Mouse (Mus musculus): ENCODE data around the gene Olfr12. TPM values are rescaled to one million over a fixed set of nuclear protein-coding genes. Genes with fewer than 3 reads are reported as not detected.

Olfr12 gene
- not detected in 2 replicates for polyA plus RNA-seq (2016; fragmentation: Nextera tagmentation; extraction: Ambion mirVana)

GRCm38 (mm10) chr1:92617488-92617887 lies at the start of gene Olfr12:
TSS of gene Olfr12 (plus strand) at chr1:92617788.
- no peaks in the 10 kb centered on the region for H3K36me3 ChIP-seq
- peaks cover 3% of the 10 kb centered on the region; the same call in 1 of the 2 replicates for H3K4me1 ChIP-seq
- 65% methylated on average over 2 of the region's 2 CpGs for WGBS
- H3K4me2 ChIP-seq (replicated peaks): no peak within 1 kb of the TSS
- H3K9ac ChIP-seq: no peak within 1 kb of the TSS
- H3K27ac ChIP-seq: no peak within 1 kb of the TSS
- no peaks in the 10 kb centered on the region for H3K9me3 ChIP-seq (replicated peaks)
- H3K27me3 ChIP-seq: 0 out of 2 replicates have a peak, but pooled peaks cover under 1% of the 10 kb centered on the region
- H3K4me3 ChIP-seq: no peak within 1 kb of the TSS
- ATAC-seq (ENCODE audit: low FRiP score): no peak

- no peaks in the 10 kb centered on the region for H3K4me1 ChIP-seq
- H3K9me3 ChIP-seq (replicated peaks): no peaks in the 10 kb centered on the region
- no peaks in the 10 kb centered on the region for H3K27me3 ChIP-seq
- no peak within 1 kb of the TSS for H3K4me2 ChIP-seq (replicated peaks)
- H3K4me3 ChIP-seq: no peak within 1 kb of the TSS
- no peak within 1 kb of the TSS for H3K9ac ChIP-seq
- H3K27ac ChIP-seq: no peak within 1 kb of the TSS
- WGBS: 78% methylated on average over 3 of the region's 3 CpGs
- no peaks in the 10 kb centered on the region for H3K36me3 ChIP-seq
- ATAC-seq (ENCODE audit: low FRiP score): no peak
Observed at GRCm38 (mm10) chr1:92571022-92571421, 46.6 kb upstream of the Olfr12 start, which contains the start of gene Olfr1413. TSS of gene Olfr1413 (plus strand) at chr1:92571322.

- no peak within 1 kb of the TSS for H3K27ac ChIP-seq
- no peak for ATAC-seq (ENCODE audit: low FRiP score)
- no peaks in the 10 kb centered on the region for H3K27me3 ChIP-seq
- no peaks in the 10 kb centered on the region for H3K9me3 ChIP-seq (replicated peaks)
- no peaks in the 10 kb centered on the region for H3K4me1 ChIP-seq
- no peak within 1 kb of the TSS for H3K9ac ChIP-seq
- no peaks in the 10 kb centered on the region for H3K36me3 ChIP-seq
- H3K4me3 ChIP-seq: no peak within 1 kb of the TSS
- WGBS: 88% methylated on average over 2 of the region's 2 CpGs
- H3K4me2 ChIP-seq (replicated peaks): no peak within 1 kb of the TSS
Observed at GRCm38 (mm10) chr1:92585479-92585878, 32.1 kb upstream of the Olfr12 start, which contains the start of gene Olfr1412. TSS of gene Olfr1412 (plus strand) at chr1:92585779.

- Histone ChIP-seq H3K27me3 (no peaks in the 10 kb centered on the region), H3K9ac (no peak within 1 kb of the TSS), H3K4me2 (replicated peaks) (no peak within 1 kb of the TSS), H3K4me3 (no peak within 1 kb of the TSS), H3K9me3 (replicated peaks) (no peaks in the 10 kb centered on the region), H3K36me3 (no peaks in the 10 kb centered on the region), H3K4me1 (no peaks in the 10 kb centered on the region), H3K27ac (no peak within 1 kb of the TSS)
- no peak for ATAC-seq (ENCODE audit: low FRiP score)
Observed at GRCm38 (mm10) chr1:92594111-92594510, 23.5 kb upstream of the Olfr12 start, which contains the start of gene Olfr1411. TSS of gene Olfr1411 (plus strand) at chr1:92594411.

- H3K4me2 ChIP-seq (replicated peaks): no peak overlapping the region
- H3K9ac ChIP-seq: no peak overlapping the region
- 92% methylated on average over 3 of the region's 3 CpGs for WGBS
- no peak for ATAC-seq (ENCODE audit: low FRiP score)
- no peaks in the 10 kb centered on the region for H3K36me3 ChIP-seq
- no peak overlapping the region for H3K4me3 ChIP-seq
- H3K27ac ChIP-seq: no peak overlapping the region
- H3K4me1 ChIP-seq: no peaks in the 10 kb centered on the region
- H3K27me3 ChIP-seq: no peaks in the 10 kb centered on the region
- H3K9me3 ChIP-seq (replicated peaks): no peaks in the 10 kb centered on the region
Observed at GRCm38 (mm10) chr1:92596019-92596418, 21.6 kb upstream of the Olfr12 start.

- Histone ChIP-seq H3K4me2 (replicated peaks) (no peak within 1 kb of the TSS), H3K4me1 (no peaks in the 10 kb centered on the region), H3K27me3 (no peaks in the 10 kb centered on the region), H3K27ac (no peak within 1 kb of the TSS), H3K36me3 (no peaks in the 10 kb centered on the region), H3K9me3 (replicated peaks) (no peaks in the 10 kb centered on the region), H3K4me3 (no peak within 1 kb of the TSS), H3K9ac (no peak within 1 kb of the TSS)
- 93% methylated on average over 1 of the region's 1 CpGs for WGBS
- no peak for ATAC-seq (ENCODE audit: low FRiP score)
Observed at GRCm38 (mm10) chr1:92605482-92605881, 12.1 kb upstream of the Olfr12 start, which contains the start of gene Olfr1410. TSS of gene Olfr1410 (plus strand) at chr1:92605782.

- no peak for ATAC-seq (ENCODE audit: low FRiP score)
- 76% methylated on average over 4 of the region's 4 CpGs for WGBS
- no peak overlapping the region for H3K4me3 ChIP-seq
- H3K27ac ChIP-seq: no peak overlapping the region
- H3K4me2 ChIP-seq (replicated peaks): no peak overlapping the region
- H3K27me3 ChIP-seq: peaks cover 10% of the 10 kb centered on the region
- H3K9ac ChIP-seq: no peak overlapping the region
- no peaks in the 10 kb centered on the region for H3K9me3 ChIP-seq (replicated peaks)
- no peaks in the 10 kb centered on the region for H3K4me1 ChIP-seq
- H3K36me3 ChIP-seq: no peaks in the 10 kb centered on the region
Observed at GRCm38 (mm10) chr1:92607711-92608110, 9.9 kb upstream of the Olfr12 start.

- WGBS: 9% methylated on average over 5 of the region's 5 CpGs
Observed at GRCm38 (mm10) chr1:92611008-92611407, 6.6 kb upstream of the Olfr12 start.

GRCm38 (mm10) chr1:92613175-92613574 lies 4.4 kb upstream of the Olfr12 start:
- ATAC-seq (ENCODE audit: low FRiP score): peak; percentile 60; the same call in 1 of the 2 replicates
- Histone ChIP-seq H3K4me2 (replicated peaks) (no peak overlapping the region), H3K4me3 (no peak overlapping the region), H3K4me1 (peaks cover 3% of the 10 kb centered on the region; the same call in 1 of the 2 replicates), H3K36me3 (no peaks in the 10 kb centered on the region), H3K27me3 (peaks cover 10% of the 10 kb centered on the region), H3K9me3 (replicated peaks) (no peaks in the 10 kb centered on the region), H3K9ac (no peak overlapping the region), H3K27ac (no peak overlapping the region)
- WGBS: 37% methylated on average over 4 of the region's 4 CpGs

More at GRCm38 (mm10) chr1:92611008-92611407, 6.6 kb upstream of the Olfr12 start:
- ATAC-seq (ENCODE audit: low FRiP score): no peak
- Histone ChIP-seq H3K9me3 (replicated peaks) (no peaks in the 10 kb centered on the region), H3K36me3 (no peaks in the 10 kb centered on the region), H3K4me1 (peaks cover 3% of the 10 kb centered on the region; the same call in 1 of the 2 replicates), H3K27ac (no peak overlapping the region), H3K4me3 (no peak overlapping the region), H3K9ac (no peak overlapping the region), H3K27me3 (peaks cover 10% of the 10 kb centered on the region), H3K4me2 (replicated peaks) (no peak overlapping the region)

- Histone ChIP-seq H3K27me3 (peaks cover 10% of the 10 kb centered on the region), H3K36me3 (no peaks in the 10 kb centered on the region), H3K27ac (no peak overlapping the region), H3K9ac (no peak overlapping the region), H3K4me2 (replicated peaks) (no peak overlapping the region), H3K9me3 (replicated peaks) (no peaks in the 10 kb centered on the region), H3K4me3 (no peak overlapping the region), H3K4me1 (peaks cover 3% of the 10 kb centered on the region; the same call in 1 of the 2 replicates)
- no peak for ATAC-seq (ENCODE audit: low FRiP score)
- WGBS: 13% methylated on average over 1 of the region's 1 CpGs
Observed at GRCm38 (mm10) chr1:92614516-92614915, 3.1 kb upstream of the Olfr12 start.

- Histone ChIP-seq H3K27ac (no peak overlapping the region), H3K4me3 (no peak overlapping the region), H3K4me2 (replicated peaks) (no peak overlapping the region), H3K9ac (no peak overlapping the region), H3K27me3 (peaks cover 10% of the 10 kb centered on the region), H3K9me3 (replicated peaks) (no peaks in the 10 kb centered on the region), H3K4me1 (peaks cover 3% of the 10 kb centered on the region; the same call in 1 of the 2 replicates), H3K36me3 (no peaks in the 10 kb centered on the region)
- ATAC-seq (ENCODE audit: low FRiP score): no peak
- 86% methylated on average over 1 of the region's 1 CpGs for WGBS
Observed at GRCm38 (mm10) chr1:92616046-92616445, 1.5 kb upstream of the Olfr12 start.

GRCm38 (mm10) chr1:92618360-92618759 lies 772 bp downstream of the Olfr12 start:
- Histone ChIP-seq H3K9ac (no peak overlapping the region), H3K4me1 (peaks cover 2% of the 10 kb centered on the region; the same call in 1 of the 2 replicates), H3K4me3 (no peak overlapping the region), H3K27ac (no peak overlapping the region), H3K36me3 (no peaks in the 10 kb centered on the region), H3K27me3 (no peaks in the 10 kb centered on the region), H3K4me2 (replicated peaks) (no peak overlapping the region), H3K9me3 (replicated peaks) (no peaks in the 10 kb centered on the region)
- 80% methylated on average over 4 of the region's 4 CpGs for WGBS
- ATAC-seq (ENCODE audit: low FRiP score): no peak

GRCm38 (mm10) chr1:92628227-92628626 lies 10.6 kb downstream of the Olfr12 start:
- Histone ChIP-seq H3K4me1 (no peaks in the 10 kb centered on the region), H3K4me2 (replicated peaks) (no peak overlapping the region), H3K9me3 (replicated peaks) (no peaks in the 10 kb centered on the region), H3K4me3 (no peak overlapping the region), H3K9ac (no peak overlapping the region), H3K27ac (no peak overlapping the region), H3K27me3 (no peaks in the 10 kb centered on the region; the same call in 1 of the 2 replicates), H3K36me3 (no peaks in the 10 kb centered on the region)
- ATAC-seq (ENCODE audit: low FRiP score): no peak
- 81% methylated on average over 4 of the region's 4 CpGs for WGBS
